Mouse (Mus musculus) urinary bladder, postnatal 10 days (tissue): ENCODE data around the gene Sostdc1.

Experiments
- DNase-seq: peaks from one replicate; pipeline ENCODE4 v3.0.0; 2022; ENCODE audit warnings: low spot score

Gene Sostdc1

GRCm38 (mm10) chr12:36313916-36314315 lies at the start of gene Sostdc1:
Gene Sostdc1, plus strand, starts transcription at chr12:36314139.
- no peak for DNase-seq

GRCm38 (mm10) chr12:36267670-36268246 lies 46.2 kb upstream of the Sostdc1 start:
- DNase-seq = no peak

- DNase-seq = no peak
These were observed 39.1 kb upstream of the Sostdc1 start for GRCm38 (mm10) chr12:36274823-36275222.

GRCm38 (mm10) chr12:36289634-36290033 lies 24.3 kb upstream of the Sostdc1 start:
- no peak for DNase-seq

- DNase-seq = no peak
These were observed 23.5 kb upstream of the Sostdc1 start for GRCm38 (mm10) chr12:36290465-36290864.

- DNase-seq = no peak
These were observed 22.6 kb upstream of the Sostdc1 start for GRCm38 (mm10) chr12:36291346-36291745.

GRCm38 (mm10) chr12:36302326-36302725 lies 11.6 kb upstream of the Sostdc1 start:
- no peak for DNase-seq

- no peak for DNase-seq
These were observed 10.9 kb upstream of the Sostdc1 start for GRCm38 (mm10) chr12:36302905-36303642.

GRCm38 (mm10) chr12:36308737-36309420 lies 5.1 kb upstream of the Sostdc1 start:
- no peak for DNase-seq

- no peak for DNase-seq
These were observed 924 bp upstream of the Sostdc1 start for GRCm38 (mm10) chr12:36313015-36313414.

GRCm38 (mm10) chr12:36314446-36314845 lies 507 bp downstream of the Sostdc1 start:
- DNase-seq = no peak

GRCm38 (mm10) chr12:36315527-36315926 lies 1.6 kb downstream of the Sostdc1 start:
- DNase-seq = no peak

GRCm38 (mm10) chr12:36316056-36316455 lies 2.1 kb downstream of the Sostdc1 start:
- no peak for DNase-seq

GRCm38 (mm10) chr12:36317036-36317819 lies 3.3 kb downstream of the Sostdc1 start:
- DNase-seq = no peak

- DNase-seq = no peak
These were observed 3.8 kb downstream of the Sostdc1 start for GRCm38 (mm10) chr12:36317820-36318135.

GRCm38 (mm10) chr12:36326101-36326521 lies 12.2 kb downstream of the Sostdc1 start:
- DNase-seq = no peak

- DNase-seq = no peak
These were observed 18.7 kb downstream of the Sostdc1 start for GRCm38 (mm10) chr12:36332676-36333075.

GRCm38 (mm10) chr12:36333837-36334281 lies 19.9 kb downstream of the Sostdc1 start:
- DNase-seq = no peak

GRCm38 (mm10) chr12:36344131-36344530 lies 30.2 kb downstream of the Sostdc1 start:
- DNase-seq = no peak

- no peak for DNase-seq
These were observed 46.1 kb downstream of the Sostdc1 start for GRCm38 (mm10) chr12:36360064-36360463.

- no peak for DNase-seq
These were observed 46.8 kb downstream of the Sostdc1 start for GRCm38 (mm10) chr12:36360693-36361092.

GRCm38 (mm10) chr12:36364013-36364412 lies 50.1 kb downstream of the Sostdc1 start:
- DNase-seq = no peak
